Mouse (Mus musculus): ENCODE measurements around the gene 0610012G03Rik. TPM values are rescaled to one million over a fixed set of nuclear protein-coding genes. Genes with fewer than 3 reads are reported as not detected.
"Not testable (repeated sequence)": the region's sequence is repeated elsewhere in the genome, so short reads cannot be mapped to it uniquely, and the experiment has no call there.

The 0610012G03Rik gene
- 88.0 and 94.6 TPM in 2 replicates for polyA plus RNA-seq (2015; fragmentation: Nextera tagmentation; extraction: Ambion mirVana)

- WGBS: under 1% methylated on average over 55 of the region's 55 CpGs
- Histone ChIP-seq H3K4me3 (replicated peaks) (peak within 1 kb of the TSS; percentile 94), H3K4me1 (peaks cover 28% of the 10 kb centered on the region), H3K36me3 (peaks cover 9% of the 10 kb centered on the region), H3K4me2 (peak within 1 kb of the TSS; percentile 82), H3K9me3 (no peaks in the 10 kb centered on the region), H3K27ac (peak within 1 kb of the TSS; percentile 95), H3K9ac (peak within 1 kb of the TSS; percentile 89), H3K27me3 (replicated peaks) (no peaks in the 10 kb centered on the region)
- ATAC-seq (ENCODE audit: insufficient read depth, low FRiP score, low read depth): peak; percentile 91
These were observed at the start of gene 0610012G03Rik, which contains the start of gene Ncbp2 for GRCm38 (mm10) chr16:31948345-31948774. TSS of gene 0610012G03Rik (minus strand) at chr16:31948494. TSS of gene Ncbp2 (plus strand) at chr16:31948513.

DNA sequence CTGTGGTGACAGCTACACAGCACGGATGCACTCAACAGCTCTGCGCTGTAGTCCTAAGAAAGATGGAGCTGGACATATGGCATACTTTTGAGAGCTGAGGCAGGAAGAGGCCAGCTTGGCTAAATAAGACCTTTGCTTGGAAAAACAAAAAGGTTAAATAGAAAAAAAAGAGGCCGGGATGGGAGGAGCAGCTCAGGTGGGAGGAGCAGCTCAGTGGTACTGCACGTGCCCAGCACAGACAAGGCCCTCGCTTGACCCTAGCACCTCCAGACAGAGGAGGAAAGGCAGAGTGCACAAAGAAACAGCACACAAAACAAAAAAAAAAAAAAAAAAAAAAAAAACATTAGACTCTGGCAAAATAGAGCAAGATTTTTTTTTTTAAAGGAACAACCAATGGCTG is 48.1 kb upstream of the 0610012G03Rik start:
- no peak for ATAC-seq (ENCODE audit: insufficient read depth, low FRiP score, low read depth)
- no peak overlapping the region for H3K4me2 ChIP-seq
- no peak overlapping the region for H3K4me3 ChIP-seq (replicated peaks)
- H3K9ac ChIP-seq: no peak overlapping the region
- H3K27ac ChIP-seq: no peak overlapping the region
- no peaks in the 10 kb centered on the region for H3K27me3 ChIP-seq (replicated peaks)
- peaks cover 3% of the 10 kb centered on the region; the same call in 1 of the 2 replicates for H3K36me3 ChIP-seq
- no peaks in the 10 kb centered on the region for H3K9me3 ChIP-seq
- 86% methylated on average over 5 of the region's 5 CpGs for WGBS
- H3K4me1 ChIP-seq: 0 out of 2 replicates have a peak, but pooled peaks cover under 1% of the 10 kb centered on the region

GRCm38 (mm10) chr16:31993946-31994345 is 45.7 kb upstream of the 0610012G03Rik start:
- no peak overlapping the region for H3K27ac ChIP-seq
- H3K4me3 ChIP-seq (replicated peaks): no peak overlapping the region
- H3K4me2 ChIP-seq: no peak overlapping the region
- no peak for ATAC-seq (ENCODE audit: insufficient read depth, low FRiP score, low read depth)
- no peaks in the 10 kb centered on the region for H3K27me3 ChIP-seq (replicated peaks)
- no peak overlapping the region for H3K9ac ChIP-seq
- no peaks in the 10 kb centered on the region for H3K4me1 ChIP-seq
- peaks cover 14% of the 10 kb centered on the region for H3K36me3 ChIP-seq
- no peaks in the 10 kb centered on the region for H3K9me3 ChIP-seq

- H3K4me1 ChIP-seq: no peaks in the 10 kb centered on the region
- peaks cover 19% of the 10 kb centered on the region for H3K36me3 ChIP-seq
- H3K9ac ChIP-seq: no peak overlapping the region
- no peaks in the 10 kb centered on the region for H3K27me3 ChIP-seq (replicated peaks)
- no peak overlapping the region for H3K4me3 ChIP-seq (replicated peaks)
- 95% methylated on average over 4 of the region's 4 CpGs for WGBS
- no peak overlapping the region for H3K27ac ChIP-seq
- ATAC-seq (ENCODE audit: insufficient read depth, low FRiP score, low read depth): no peak
- no peak overlapping the region for H3K4me2 ChIP-seq
- H3K9me3 ChIP-seq: no peaks in the 10 kb centered on the region
These were observed 44.9 kb upstream of the 0610012G03Rik start for GRCm38 (mm10) chr16:31993195-31993594.

DNA sequence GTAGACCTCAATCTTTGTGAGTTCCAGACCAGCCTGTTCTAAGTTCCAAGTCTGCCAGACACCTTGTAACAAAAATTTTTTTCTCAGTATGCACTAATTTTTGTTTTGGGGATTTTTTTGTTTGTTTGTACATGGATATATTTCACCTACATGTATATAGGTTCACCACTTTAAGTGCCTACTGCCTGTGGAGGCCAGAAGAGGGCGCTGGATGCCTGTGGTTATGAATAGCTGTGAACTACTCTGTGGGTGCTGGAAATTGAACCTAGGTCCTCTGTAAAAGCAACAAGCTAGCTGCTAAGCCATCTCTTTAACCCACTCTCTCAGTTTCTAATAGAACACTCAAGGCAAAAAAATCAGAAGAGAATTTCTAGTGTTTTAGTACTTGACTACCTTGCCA is 43.7 kb upstream of the 0610012G03Rik start:
- Histone ChIP-seq H3K36me3 (peaks cover 19% of the 10 kb centered on the region), H3K27me3 (replicated peaks) (no peaks in the 10 kb centered on the region), H3K9me3 (no peaks in the 10 kb centered on the region), H3K4me2 (no peak overlapping the region), H3K4me1 (no peaks in the 10 kb centered on the region), H3K4me3 (replicated peaks) (no peak overlapping the region), H3K9ac (no peak overlapping the region), H3K27ac (no peak overlapping the region)
- 50% methylated on average over 1 of the region's 1 CpGs for WGBS
- ATAC-seq (ENCODE audit: insufficient read depth, low FRiP score, low read depth): no peak

DNA sequence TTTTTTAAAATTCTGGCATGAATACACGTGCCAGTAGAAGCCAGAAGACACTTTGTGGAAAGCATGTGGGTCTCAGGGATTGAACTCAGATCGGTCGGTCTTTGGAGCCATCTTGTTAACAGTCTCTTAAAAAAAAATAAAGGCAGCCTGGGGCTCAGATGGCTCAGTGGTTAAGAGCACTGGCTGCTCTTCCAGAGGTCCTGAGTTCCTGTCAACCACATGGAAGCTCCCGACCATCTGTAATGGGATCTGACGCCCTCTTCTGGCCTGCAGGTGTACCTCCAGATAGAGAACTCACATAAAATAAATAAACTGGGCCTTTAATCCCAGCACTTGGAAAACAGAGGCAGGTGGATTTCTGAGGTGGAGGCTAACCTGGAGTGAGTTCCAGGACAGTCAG is 32.7 kb upstream of the 0610012G03Rik start:
- Histone ChIP-seq H3K4me2 (no peak overlapping the region), H3K9me3 (no peaks in the 10 kb centered on the region), H3K36me3 (peaks cover 9% of the 10 kb centered on the region), H3K4me3 (replicated peaks) (no peak overlapping the region), H3K4me1 (no peaks in the 10 kb centered on the region), H3K27ac (no peak overlapping the region), H3K27me3 (replicated peaks) (no peaks in the 10 kb centered on the region), H3K9ac (no peak overlapping the region)
- 79% methylated on average over 5 of the region's 5 CpGs for WGBS
- ATAC-seq (ENCODE audit: insufficient read depth, low FRiP score, low read depth): no peak

- no peak overlapping the region for H3K4me2 ChIP-seq
- H3K9me3 ChIP-seq: no peaks in the 10 kb centered on the region
- H3K4me3 ChIP-seq (replicated peaks): no peak overlapping the region
- H3K36me3 ChIP-seq: peaks cover 9% of the 10 kb centered on the region
- no peaks in the 10 kb centered on the region for H3K27me3 ChIP-seq (replicated peaks)
- WGBS: 93% methylated on average over 3 of the region's 3 CpGs
- no peak overlapping the region for H3K9ac ChIP-seq
- ATAC-seq (ENCODE audit: insufficient read depth, low FRiP score, low read depth): no peak
- H3K4me1 ChIP-seq: no peaks in the 10 kb centered on the region
- no peak overlapping the region for H3K27ac ChIP-seq
These were observed 31.2 kb upstream of the 0610012G03Rik start for GRCm38 (mm10) chr16:31979501-31979900.

GRCm38 (mm10) chr16:31975258-31975657 is 27.0 kb upstream of the 0610012G03Rik start:
- no peak for ATAC-seq (ENCODE audit: insufficient read depth, low FRiP score, low read depth)
- WGBS: 85% methylated on average over 4 of the region's 4 CpGs
- H3K4me1 ChIP-seq: no peaks in the 10 kb centered on the region
- H3K36me3 ChIP-seq: peaks cover 12% of the 10 kb centered on the region
- no peaks in the 10 kb centered on the region for H3K9me3 ChIP-seq
- H3K27ac ChIP-seq: no peak overlapping the region
- H3K9ac ChIP-seq: no peak overlapping the region
- H3K4me2 ChIP-seq: no peak overlapping the region
- no peaks in the 10 kb centered on the region for H3K27me3 ChIP-seq (replicated peaks)
- H3K4me3 ChIP-seq (replicated peaks): no peak overlapping the region

DNA sequence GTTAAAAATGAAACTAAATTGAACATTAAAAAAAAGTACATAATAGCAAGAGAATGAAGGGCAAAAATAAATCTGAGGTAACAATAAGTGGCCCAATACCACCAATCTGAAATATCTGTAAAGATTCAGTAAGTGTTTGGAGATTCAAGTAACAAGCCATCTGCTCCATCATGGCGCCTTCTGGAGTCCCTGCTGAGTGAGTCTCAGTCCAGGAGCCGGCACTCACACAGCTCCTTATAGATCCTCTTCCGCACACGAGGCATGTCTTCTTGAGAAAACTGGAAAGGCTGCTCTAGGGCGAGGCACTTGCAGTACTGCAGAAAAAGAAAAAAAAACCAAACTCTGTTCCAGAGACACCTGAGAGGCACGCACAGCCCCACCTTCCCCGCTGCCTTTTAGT is 14.9 kb upstream of the 0610012G03Rik start:
- H3K36me3 ChIP-seq: peaks cover 52% of the 10 kb centered on the region
- no peak for ATAC-seq (ENCODE audit: insufficient read depth, low FRiP score, low read depth)
- H3K27ac ChIP-seq: no peak overlapping the region
- H3K4me2 ChIP-seq: no peak overlapping the region
- 87% methylated on average over 7 of the region's 7 CpGs for WGBS
- H3K4me3 ChIP-seq (replicated peaks): no peak overlapping the region
- no peak overlapping the region for H3K9ac ChIP-seq
- H3K9me3 ChIP-seq: no peaks in the 10 kb centered on the region
- H3K27me3 ChIP-seq (replicated peaks): no peaks in the 10 kb centered on the region
- no peaks in the 10 kb centered on the region for H3K4me1 ChIP-seq

GRCm38 (mm10) chr16:31947901-31948316 is 385 bp downstream of the 0610012G03Rik start:
- Histone ChIP-seq H3K9ac (peak overlapping the region; percentile 89), H3K9me3 (no peaks in the 10 kb centered on the region), H3K4me2 (peak overlapping the region; percentile 79), H3K27ac (peak overlapping the region; percentile 95), H3K4me3 (replicated peaks) (peak overlapping the region; percentile 94), H3K27me3 (replicated peaks) (no peaks in the 10 kb centered on the region), H3K36me3 (peaks cover 9% of the 10 kb centered on the region), H3K4me1 (peaks cover 28% of the 10 kb centered on the region)
- under 1% methylated on average over 38 of the region's 38 CpGs for WGBS
- ATAC-seq (ENCODE audit: insufficient read depth, low FRiP score, low read depth): peak; percentile 56

- Histone ChIP-seq H3K27ac (no peak overlapping the region; the same call in 1 of the 2 replicates), H3K4me2 (peak overlapping the region; percentile 79), H3K27me3 (replicated peaks) (no peaks in the 10 kb centered on the region), H3K36me3 (peaks cover 9% of the 10 kb centered on the region), H3K9ac (peak overlapping the region; percentile 89), H3K9me3 (no peaks in the 10 kb centered on the region), H3K4me1 (peaks cover 28% of the 10 kb centered on the region), H3K4me3 (replicated peaks) (peak overlapping the region; percentile 94)
- ATAC-seq (ENCODE audit: insufficient read depth, low FRiP score, low read depth): no peak
- 22% methylated on average over 8 of the region's 8 CpGs for WGBS
These were observed 961 bp downstream of the 0610012G03Rik start for GRCm38 (mm10) chr16:31947333-31947732.

DNA sequence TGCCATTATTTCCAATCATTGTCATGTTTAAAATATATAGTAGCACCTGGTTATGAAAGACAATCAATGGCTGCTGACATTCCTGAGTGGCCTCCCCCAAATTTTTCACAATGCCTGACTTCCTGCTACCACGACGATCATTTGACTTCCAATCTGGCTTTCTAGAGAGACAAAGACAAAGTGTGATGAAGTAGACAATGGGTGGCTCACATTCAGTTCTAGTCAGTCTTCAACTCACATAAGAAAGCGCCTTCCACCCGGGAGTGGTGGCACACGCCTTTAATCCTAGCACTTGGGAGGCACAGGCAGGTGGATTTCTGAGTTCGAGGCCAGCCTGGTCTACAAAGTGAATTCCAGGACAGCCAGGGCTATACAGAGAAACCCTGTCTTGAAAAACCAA is 2.3 kb downstream of the 0610012G03Rik start:
- H3K9ac ChIP-seq; H3K9me3 ChIP-seq; H3K27ac ChIP-seq; ATAC-seq (ENCODE audit: insufficient read depth, low FRiP score, low read depth); H3K4me2 ChIP-seq; H3K27me3 ChIP-seq (replicated peaks); H3K4me3 ChIP-seq (replicated peaks); H3K36me3 ChIP-seq: not testable (repeated sequence)
- 88% methylated on average over 6 of the region's 6 CpGs for WGBS
- H3K4me1 ChIP-seq: peaks cover 28% of the 10 kb centered on the region

GRCm38 (mm10) chr16:31945372-31945771 is 2.9 kb downstream of the 0610012G03Rik start:
- Histone ChIP-seq H3K4me2 (no peak overlapping the region), H3K4me1 (peaks cover 28% of the 10 kb centered on the region), H3K9ac (no peak overlapping the region), H3K9me3 (no peaks in the 10 kb centered on the region), H3K4me3 (replicated peaks) (no peak overlapping the region), H3K36me3 (no peaks in the 10 kb centered on the region), H3K27ac (no peak overlapping the region), H3K27me3 (replicated peaks) (no peaks in the 10 kb centered on the region)
- 90% methylated on average over 6 of the region's 6 CpGs for whole genome bisulfite sequencing
- ATAC-seq (ENCODE audit: insufficient read depth, low FRiP score, low read depth): no peak
